Mouse (Mus musculus) olfactory bulb, adult 2 months (tissue): Measurements from ENCODE around the gene Gm3164.
"Not testable (repeated sequence)": the region's sequence is repeated elsewhere in the genome, so short reads cannot be mapped to it uniquely, and the experiment has no call there.

Source experiments
- CTCF ChIP-seq: fragments of 200-500 bp; IDR thresholded peaks from 2 replicates; pipeline ENCODE4 v1.5.1; 2012; ENCODE audit warnings: low read depth, mild to moderate bottlenecking, low read length, moderate library complexity; ENCODE audit not compliant: insufficient read depth
- POLR2A ChIP-seq: fragments of 200-500 bp; IDR thresholded peaks from 2 replicates; pipeline ENCODE4 v1.6.1; 2012; ENCODE audit warnings: mild to moderate bottlenecking, low read depth, low read length, moderate library complexity; ENCODE audit not compliant: insufficient read depth

- not testable (repeated sequence) for TF ChIP-seq CTCF, POLR2A
Observed at GRCm38 (mm10) chr14:4400115-4400789, 15.0 kb upstream of the Gm3164 start.
